Mouse (Mus musculus) right cerebral cortex, adult 18-20 months (tissue): ENCODE results near the gene Stt3a.

Experiments
- DNase-seq: peaks from one replicate; pipeline ENCODE4 v3.0.0; 2022; ENCODE audit warnings: mixed read lengths

Stt3a gene

DNA sequence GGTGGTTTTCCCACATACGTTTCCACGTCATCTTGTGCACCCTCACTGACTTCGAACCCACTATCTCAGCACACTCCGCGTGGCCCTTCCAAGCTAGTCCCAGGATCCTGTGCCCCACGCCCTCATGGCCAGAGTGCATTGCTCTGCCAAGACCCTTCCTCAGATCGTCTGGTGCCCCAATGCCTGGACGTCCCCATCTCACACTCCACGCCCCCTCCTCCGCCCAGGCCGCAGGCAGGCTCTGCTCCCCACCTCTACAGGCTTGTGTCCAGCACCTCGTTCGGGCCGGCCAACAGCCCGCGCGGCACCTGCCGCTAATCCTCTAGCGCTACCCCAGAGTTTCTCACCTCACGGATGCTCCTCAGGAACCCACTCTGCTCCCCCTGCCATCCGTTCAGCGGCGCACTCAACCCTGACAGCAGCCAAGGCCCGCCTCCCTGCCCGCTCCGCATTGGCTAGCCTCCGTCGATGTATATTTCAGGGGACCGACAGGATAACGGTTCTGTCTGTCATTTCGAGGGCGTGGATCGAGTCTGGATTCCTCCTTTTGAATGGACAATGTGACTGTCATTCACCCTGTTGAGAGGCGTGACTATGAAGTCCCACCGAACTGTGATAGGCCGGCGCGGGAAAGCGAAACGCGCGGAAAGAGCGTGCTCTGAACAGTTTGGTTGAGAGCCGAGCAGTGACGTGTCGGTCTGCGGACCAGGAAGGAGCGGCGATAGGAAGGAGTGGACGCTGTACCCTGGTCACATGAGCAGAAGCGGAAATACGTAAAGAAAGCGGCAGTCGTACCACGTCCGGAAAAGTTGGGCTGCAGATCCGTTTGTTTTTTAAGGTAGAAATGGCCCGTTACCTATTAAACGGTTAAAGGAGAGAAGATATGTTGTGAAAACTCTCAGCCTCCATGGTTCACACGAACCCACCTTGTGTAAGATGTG lies at the start of gene Stt3a:
Gene Stt3a (minus strand): TSS at position 477 of the 941 bp plus-strand sequence.
- peak; percentile 100 for DNase-seq

DNA sequence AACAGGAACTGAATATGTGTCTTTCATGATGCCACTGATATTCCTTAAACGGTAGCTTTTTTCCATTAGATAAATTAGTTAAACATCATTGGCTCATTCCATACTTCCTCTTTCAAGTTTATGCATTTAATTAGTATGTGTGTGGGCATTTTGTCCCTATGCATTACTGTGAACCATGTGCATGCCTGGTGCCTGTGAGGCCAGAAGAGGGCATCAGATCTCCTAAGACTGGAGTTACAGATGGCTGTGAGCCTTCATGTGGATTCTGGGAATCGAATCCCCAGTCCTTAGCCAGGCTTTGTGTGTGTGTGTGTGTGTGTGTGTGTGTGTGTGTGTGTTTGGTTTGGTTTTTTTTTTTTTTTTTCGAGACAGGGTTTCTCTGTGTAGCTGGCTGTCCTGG lies 47.0 kb upstream of the Stt3a start:
- no peak for DNase-seq

- DNase-seq: no peak
Observed at GRCm38 (mm10) chr9:36808126-36808785, 40.8 kb upstream of the Stt3a start.

DNA sequence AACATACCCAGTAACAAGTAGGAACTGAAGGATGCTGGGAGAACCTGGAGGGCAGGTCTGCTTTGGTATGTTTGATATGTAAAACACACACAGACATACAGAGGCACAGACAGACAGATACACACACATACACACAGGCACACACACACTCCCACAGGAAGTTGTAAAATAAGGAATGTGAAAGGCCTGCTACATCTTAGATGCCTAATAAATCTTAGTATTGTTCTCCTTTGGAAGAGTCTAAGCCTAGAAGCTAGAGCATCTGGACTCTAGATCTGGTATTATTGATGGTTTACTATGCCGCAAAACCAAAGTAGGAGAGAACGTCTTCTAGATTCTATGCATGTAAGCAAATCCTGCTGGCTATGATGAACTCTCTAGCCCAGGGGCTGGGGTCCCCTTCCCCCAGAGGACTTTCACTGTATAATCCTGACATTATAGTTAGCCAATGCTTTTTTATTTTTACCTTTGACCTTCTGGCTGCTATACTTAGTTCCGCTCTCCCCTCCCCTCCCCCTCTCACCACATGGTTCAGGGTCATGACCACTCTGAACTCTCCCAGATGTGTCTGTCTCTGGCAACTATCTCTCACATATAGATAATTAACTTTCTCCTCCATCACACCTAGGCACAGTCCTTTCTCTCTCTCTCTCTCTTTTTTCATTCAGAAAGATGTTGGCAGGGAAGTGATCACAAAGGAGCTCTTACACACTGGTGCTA lies 37.9 kb upstream of the Stt3a start:
- no peak for DNase-seq

- no peak for DNase-seq
Observed at GRCm38 (mm10) chr9:36803926-36804325, 36.4 kb upstream of the Stt3a start.

DNA sequence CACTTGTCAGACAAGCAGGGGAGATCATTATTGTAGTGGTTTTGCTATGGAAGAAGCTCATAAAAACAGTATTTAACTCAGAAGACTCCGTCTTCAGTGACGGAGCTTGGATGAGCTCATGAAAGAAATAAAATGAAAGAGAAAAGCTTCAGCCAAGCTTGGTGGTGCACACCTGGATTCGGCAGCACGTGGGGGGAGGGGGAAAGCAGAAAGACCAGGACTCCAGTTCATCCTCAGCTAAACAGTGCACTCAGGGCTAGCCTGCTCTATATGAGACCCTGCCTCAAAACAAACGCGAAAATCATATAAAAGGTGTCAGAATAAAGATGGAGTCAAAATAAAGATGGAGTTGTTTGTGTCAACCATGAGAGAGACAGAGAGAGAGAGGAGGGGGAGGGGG lies 35.9 kb upstream of the Stt3a start:
- DNase-seq: no peak

- no peak for DNase-seq
Observed at GRCm38 (mm10) chr9:36802951-36803350, 35.5 kb upstream of the Stt3a start.

GRCm38 (mm10) chr9:36801961-36802360 lies 34.5 kb upstream of the Stt3a start:
- DNase-seq: no peak

GRCm38 (mm10) chr9:36796781-36797555 lies 29.5 kb upstream of the Stt3a start, which contains the start of gene Ei24:
Gene Ei24 (minus strand): TSS chr9:36797393.
- peak; percentile 93 for DNase-seq

DNA sequence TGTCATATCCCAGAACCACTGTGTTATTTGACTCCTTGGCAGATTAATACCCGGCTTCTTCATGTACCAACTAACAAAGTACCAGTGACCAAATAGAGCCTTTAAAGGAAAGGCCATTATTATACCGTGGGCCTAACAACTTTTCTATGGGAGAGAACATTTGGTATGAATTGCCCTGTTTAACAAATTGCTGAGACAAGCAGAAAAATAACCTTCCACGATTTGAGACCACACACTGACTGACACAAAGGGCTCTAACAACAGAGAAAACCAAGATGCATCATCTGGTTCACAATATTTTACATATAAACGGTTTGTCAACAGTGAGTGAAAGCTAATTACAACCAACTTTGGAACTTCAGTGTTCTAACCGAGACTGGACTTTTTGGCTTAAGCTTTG lies 28.7 kb upstream of the Stt3a start:
- DNase-seq: no peak

GRCm38 (mm10) chr9:36795556-36795955 lies 28.1 kb upstream of the Stt3a start:
- no peak for DNase-seq

DNA sequence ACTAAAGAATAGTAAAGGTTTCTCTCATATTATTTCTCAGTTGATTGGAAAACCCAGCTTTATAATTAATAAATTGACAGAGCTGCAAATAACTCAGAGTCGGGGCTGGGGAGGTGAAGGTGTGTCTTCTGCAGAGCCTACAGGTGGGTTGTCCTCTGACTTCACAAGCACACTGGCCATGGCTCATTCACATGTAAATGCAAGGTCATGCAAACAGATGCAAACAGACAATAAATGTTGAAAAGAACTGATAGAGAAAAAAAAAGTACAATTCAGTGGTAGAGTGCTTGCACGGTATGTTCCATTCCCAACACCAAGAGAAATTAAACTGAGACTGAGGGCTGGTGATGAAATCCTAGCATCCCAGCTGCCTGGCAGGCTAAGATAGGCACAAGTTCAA lies 27.0 kb upstream of the Stt3a start:
- DNase-seq: no peak

DNA sequence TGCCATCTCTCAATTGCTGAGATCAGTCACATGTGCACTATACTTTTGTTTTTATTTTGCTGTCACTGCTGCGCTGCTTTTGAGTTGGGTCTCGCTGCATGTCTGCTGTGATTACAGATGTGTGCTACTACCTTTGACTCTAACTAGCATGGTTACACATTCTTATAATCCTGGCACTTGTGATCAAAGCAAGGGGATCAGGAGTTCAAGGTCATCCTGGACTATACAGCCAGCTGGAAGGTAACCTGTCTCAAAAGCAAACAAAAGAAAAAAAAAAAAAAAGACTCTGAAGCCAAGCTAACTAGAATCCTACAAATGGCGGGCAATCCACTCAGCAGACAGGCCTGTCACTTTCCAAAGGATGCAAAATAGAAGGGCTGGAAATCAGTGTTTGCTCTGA lies 24.7 kb upstream of the Stt3a start:
- no peak for DNase-seq

DNA sequence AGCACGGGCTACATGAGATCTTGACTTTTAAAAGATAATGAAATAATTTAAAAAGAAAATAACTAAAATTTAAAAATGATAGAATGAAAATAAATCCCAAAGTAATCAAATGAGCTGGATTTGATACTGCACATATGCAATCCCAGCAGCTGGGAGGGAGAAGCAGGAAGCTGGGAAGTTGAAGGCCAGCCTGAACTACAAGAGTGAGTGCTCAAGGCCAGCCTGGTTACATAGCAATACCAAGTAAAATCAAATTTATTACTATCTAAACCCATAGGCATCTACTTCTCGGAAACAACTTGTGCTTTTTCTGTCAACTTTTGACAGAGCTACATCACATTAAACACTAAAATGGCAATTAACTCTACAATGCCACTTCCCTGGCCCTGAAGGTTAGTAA lies 16.4 kb upstream of the Stt3a start:
- no peak for DNase-seq

DNA sequence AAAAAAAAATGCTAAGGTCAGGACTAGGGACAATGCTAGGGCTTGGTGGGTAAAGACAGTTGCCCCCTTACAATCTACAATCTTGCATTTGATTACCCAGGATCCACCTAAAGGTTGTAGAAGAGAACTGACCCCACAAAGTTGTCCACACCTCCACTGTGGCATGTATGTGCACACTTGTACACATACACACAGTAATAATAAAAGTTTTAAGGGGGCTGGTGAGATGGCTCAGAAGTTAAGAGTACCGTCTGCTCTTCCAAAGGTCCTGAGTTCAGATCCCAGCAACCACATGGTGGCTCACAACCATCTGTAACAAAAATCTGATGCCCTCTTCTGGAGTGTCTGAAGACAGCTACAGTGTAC lies 1.6 kb upstream of the Stt3a start:
- no peak for DNase-seq

GRCm38 (mm10) chr9:36768156-36769047 lies 923 bp upstream of the Stt3a start:
- no peak for DNase-seq

GRCm38 (mm10) chr9:36764378-36764777 lies 3.1 kb downstream of the Stt3a start:
- no peak for DNase-seq

GRCm38 (mm10) chr9:36727034-36727755 lies 40.3 kb downstream of the Stt3a start, which contains the start of gene Chek1:
Gene Chek1 (minus strand): TSS chr9:36727065.
- no peak for DNase-seq

GRCm38 (mm10) chr9:36726131-36727033 lies 41.1 kb downstream of the Stt3a start:
- peak; percentile 92 for DNase-seq

DNA sequence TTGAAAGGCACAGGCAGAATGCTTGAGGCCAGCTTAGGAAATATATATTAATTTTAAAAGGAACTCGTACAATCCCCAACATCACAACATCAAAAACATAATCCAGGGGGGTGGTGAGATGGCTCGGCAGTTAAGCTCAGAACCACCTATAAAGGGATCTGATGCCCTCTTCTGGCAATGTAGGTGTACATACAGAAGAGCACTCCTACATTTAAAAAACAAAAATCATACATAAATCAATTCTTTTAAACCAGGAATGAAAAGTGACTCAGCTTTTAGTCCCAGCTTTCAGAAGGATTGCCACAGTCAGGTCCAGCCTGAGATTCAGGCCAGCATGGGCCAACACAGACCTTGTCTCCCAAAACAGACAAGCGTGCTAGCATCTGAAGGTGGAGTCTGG lies 50.9 kb downstream of the Stt3a start:
- no peak for DNase-seq
